Mouse (Mus musculus) cerebellum, adult 2 months (tissue): ENCODE measurements around the gene Sdc4. TPM values are rescaled to one million over a fixed set of nuclear protein-coding genes. Genes with fewer than 3 reads are reported as not detected.
A peak's percentile ranks its signal among the peaks of the same experiment; 100 is the strongest.

Source experiments
- DNase-seq, 2 experiments: peaks; one replicate each; pipeline ENCODE4 v3.0.0; 2021
- H3K27ac ChIP-seq: fragments of 200-500 bp; 2 replicates; pipeline ENCODE4 v1.5.1; 2012; ENCODE audit warnings: low read length, control low read depth, inconsistent platforms; ENCODE audit not compliant: insufficient read depth
- H3K27me3 ChIP-seq: fragments of 200-500 bp; 2 replicates; pipeline ENCODE4 v1.6.1; 2012; ENCODE audit warnings: inconsistent platforms, mild to moderate bottlenecking, low read length, moderate library complexity; ENCODE audit not compliant: control insufficient read depth, insufficient read depth
- H3K4me1 ChIP-seq: fragments of 200-500 bp; 2 replicates; pipeline ENCODE4 v1.6.1; 2011; ENCODE audit warnings: low read length; ENCODE audit not compliant: control insufficient read depth, insufficient read depth
- H3K4me3 ChIP-seq: fragments of 200-500 bp; replicated peaks from 2 replicates; pipeline ENCODE3; 2011; ENCODE audit warnings: mild to moderate bottlenecking, low read depth, low read length, control low read depth; ENCODE audit not compliant: insufficient read depth
- CTCF ChIP-seq: fragments of 200-500 bp; IDR thresholded peaks from 2 replicates; pipeline ENCODE4 v1.5.1; 2011; ENCODE audit warnings: low read depth, mild to moderate bottlenecking, control low read depth, low read length, moderate library complexity, borderline replicate concordance; ENCODE audit not compliant: insufficient read depth
- POLR2A ChIP-seq: fragments of 200-500 bp; IDR thresholded peaks from 2 replicates; pipeline ENCODE4 v1.6.1; 2011; ENCODE audit warnings: low read length, control low read depth, borderline replicate concordance; ENCODE audit not compliant: insufficient read depth
- WGBS: fragments of 180-500 bp; shearing (Covaris S2); methylation state at CpG from one replicate; pipeline ENCODE4 v1.1.7; 2018; 5-methylcytosine and 5-hydroxymethylcytosine counted together
- polyA plus RNA-seq: library from polyadenylated mRNA; depleted of rRNA; stranded (reverse); fragments of >200 nt; gene quantifications from 2 replicates; pipeline ENCODE4 v1.2.3, GENCODE M21; 2012; rRNA removed

Gene Sdc4
- polyA plus RNA-seq, 1 experiment, result 69.5 TPM

- Histone ChIP-seq H3K4me3 (peak within 1 kb of the TSS; percentile 70), H3K27me3 (no peaks in the 10 kb centered on the region), H3K27ac (no peak within 1 kb of the TSS), H3K4me1 (no peaks in the 10 kb centered on the region)
- no peak for TF ChIP-seq POLR2A
- TF ChIP-seq CTCF, result no peak
- peak; percentile 23 to 27 for DNase-seq
- 2% methylated on average over 17 of the region's 17 CpGs for WGBS
Measured at GRCm38 (mm10) chr2:164389020-164389419, 54.7 kb downstream of the Sdc4 start, which contains the start of gene Slpi. Gene Slpi (minus strand): TSS chr2:164389095.

GRCm38 (mm10) chr2:164386953-164387352, 56.7 kb downstream of the Sdc4 start:
- Histone ChIP-seq H3K27ac (no peak overlapping the region), H3K27me3 (no peaks in the 10 kb centered on the region), H3K4me3 (no peak overlapping the region), H3K4me1 (no peaks in the 10 kb centered on the region)
- peak; percentile 23 to 25 for DNase-seq
- no peak for TF ChIP-seq POLR2A
- TF ChIP-seq CTCF, result peak; percentile 56
- 44% methylated on average over 8 of the region's 8 CpGs for WGBS

GRCm38 (mm10) chr2:164385927-164386763, 57.5 kb downstream of the Sdc4 start:
- Histone ChIP-seq H3K4me1 (no peaks in the 10 kb centered on the region), H3K27ac (no peak overlapping the region), H3K4me3 (no peak overlapping the region), H3K27me3 (no peaks in the 10 kb centered on the region)
- peak in 1 of 2 experiments; percentile 34 for DNase-seq
- 3% methylated on average over 18 of the region's 18 CpGs for WGBS
- TF ChIP-seq POLR2A (no peak), CTCF (no peak)

GRCm38 (mm10) chr2:164383656-164384399, 59.9 kb downstream of the Sdc4 start:
- DNase-seq, result no peak
- H3K4me3 ChIP-seq, result no peak overlapping the region
- H3K4me1 ChIP-seq, result no peaks in the 10 kb centered on the region
- WGBS, result 30% methylated on average over 11 of the region's 11 CpGs
- TF ChIP-seq POLR2A, result no peak
- TF ChIP-seq CTCF, result no peak
- no peaks in the 10 kb centered on the region for H3K27me3 ChIP-seq
- no peak overlapping the region for H3K27ac ChIP-seq

GRCm38 (mm10) chr2:164382971-164383370, 60.7 kb downstream of the Sdc4 start:
- Histone ChIP-seq H3K4me3 (no peak overlapping the region), H3K27ac (no peak overlapping the region), H3K27me3 (no peaks in the 10 kb centered on the region), H3K4me1 (no peaks in the 10 kb centered on the region)
- WGBS, result 89% methylated on average over 3 of the region's 3 CpGs
- DNase-seq, result no peak
- TF ChIP-seq CTCF, result no peak
- TF ChIP-seq POLR2A, result no peak

GRCm38 (mm10) chr2:164381726-164382125, 62.0 kb downstream of the Sdc4 start:
- Histone ChIP-seq H3K27me3 (no peaks in the 10 kb centered on the region), H3K27ac (no peak overlapping the region), H3K4me3 (no peak overlapping the region), H3K4me1 (no peaks in the 10 kb centered on the region)
- no peak for DNase-seq
- no peak for TF ChIP-seq POLR2A
- no peak for TF ChIP-seq CTCF
- WGBS, result 81% methylated on average over 8 of the region's 8 CpGs

- Histone ChIP-seq H3K27me3 (no peaks in the 10 kb centered on the region), H3K4me1 (no peaks in the 10 kb centered on the region), H3K27ac (no peak overlapping the region), H3K4me3 (no peak overlapping the region)
- 85% methylated on average over 15 of the region's 15 CpGs for WGBS
- no peak for DNase-seq
- TF ChIP-seq CTCF (no peak), POLR2A (no peak)
Measured at GRCm38 (mm10) chr2:164377478-164378426, 65.9 kb downstream of the Sdc4 start.

Other genes with a start within 250 kb of the Sdc4 start
- not detected in 2 replicates for gene Wfdc15a, start 243.8 kb downstream of the Sdc4 start, polyA plus RNA-seq
- not detected in 2 replicates for gene Wfdc15b, start 222.2 kb downstream of the Sdc4 start, polyA plus RNA-seq
- gene Svs2, start 205.4 kb downstream of the Sdc4 start, polyA plus RNA-seq, result not detected in 2 replicates
- not detected in 2 replicates for gene Svs3b, start 187.2 kb downstream of the Sdc4 start, polyA plus RNA-seq
- not detected in 2 replicates for gene Svs4, start 165.4 kb downstream of the Sdc4 start, polyA plus RNA-seq
- gene Svs3a, start 154.6 kb downstream of the Sdc4 start, polyA plus RNA-seq, result not detected in 2 replicates
- gene Svs6, start 127.1 kb downstream of the Sdc4 start, polyA plus RNA-seq, result not detected in 2 replicates
- gene Svs5, start 111.1 kb downstream of the Sdc4 start, polyA plus RNA-seq, result 0.20 TPM in 1 of 2 replicates, not detected in the other
- 0.80 TPM in 1 of 2 replicates, not detected in the other for gene Slpi, start 54.8 kb downstream of the Sdc4 start, polyA plus RNA-seq
- gene Rbpjl, start 40.7 kb downstream of the Sdc4 start, polyA plus RNA-seq, result 0.34 and 0.36 TPM in 2 replicates
- gene Matn4, start 38.7 kb downstream of the Sdc4 start, polyA plus RNA-seq, result 5.5 and 5.9 TPM in 2 replicates
- 73.7 and 75.4 TPM in 2 replicates for gene Sys1, start 13.1 kb upstream of the Sdc4 start, polyA plus RNA-seq
- 16.7 and 21.0 TPM in 2 replicates for gene Gm20458, start 17.1 kb upstream of the Sdc4 start, polyA plus RNA-seq
- not detected in 2 replicates for gene Trp53tg5, start 29.8 kb upstream of the Sdc4 start, polyA plus RNA-seq
- gene Dbndd2, start 42.2 kb upstream of the Sdc4 start, polyA plus RNA-seq, result 428 and 462 TPM in 2 replicates
- 103 and 109 TPM in 2 replicates for gene Pigt, start 53.6 kb upstream of the Sdc4 start, polyA plus RNA-seq
- 0.87 and 2.1 TPM in 2 replicates for gene Wfdc2, start 118.5 kb upstream of the Sdc4 start, polyA plus RNA-seq
- gene Spint3, start 129.6 kb upstream of the Sdc4 start, polyA plus RNA-seq, result not detected in 2 replicates
- 0.24 TPM in 1 of 2 replicates, not detected in the other for gene Wfdc6a, start 141.6 kb upstream of the Sdc4 start, polyA plus RNA-seq
- not detected in 2 replicates for gene Eppin, start 149.7 kb upstream of the Sdc4 start, polyA plus RNA-seq
- gene Wfdc6b, start 169.6 kb upstream of the Sdc4 start, polyA plus RNA-seq, result 0.11 and 0.20 TPM in 2 replicates
- gene Wfdc8, start 169.7 kb upstream of the Sdc4 start, polyA plus RNA-seq, result 0.06 TPM in 1 of 2 replicates, not detected in the other
- not detected in 2 replicates for gene Wfdc16, start 194.9 kb upstream of the Sdc4 start, polyA plus RNA-seq
- gene Wfdc10, start 212.2 kb upstream of the Sdc4 start, polyA plus RNA-seq, result not detected in 2 replicates
- gene Wfdc9, start 212.7 kb upstream of the Sdc4 start, polyA plus RNA-seq, result not detected in 2 replicates
- gene Wfdc11, start 230.2 kb upstream of the Sdc4 start, polyA plus RNA-seq, result not detected in 2 replicates
- gene Wfdc13, start 241.2 kb upstream of the Sdc4 start, polyA plus RNA-seq, result not detected in 2 replicates